Mouse (Mus musculus): Measurements from ENCODE around the gene Serinc2.

DNA sequence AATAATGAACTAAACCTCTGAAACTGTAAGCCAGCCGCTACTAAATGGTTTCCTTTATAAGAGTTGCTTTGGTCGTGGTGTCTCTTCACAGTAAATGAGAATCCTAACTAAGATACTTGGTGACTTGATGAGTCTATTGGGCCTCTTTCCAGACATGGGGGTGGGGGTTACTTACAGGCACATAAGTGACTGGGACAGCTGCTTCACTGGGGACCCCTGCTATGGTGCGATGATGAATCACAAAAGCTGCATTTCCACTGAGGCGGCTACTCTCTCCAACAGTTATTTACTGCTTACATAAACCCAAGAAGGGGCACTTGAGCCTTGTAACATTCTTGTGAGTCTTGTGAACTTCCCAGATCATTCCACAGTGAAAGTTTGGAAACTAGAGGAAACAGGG, 41.4 kb downstream of the Serinc2 start:
- TF ChIP-seq TAL1 (IDR thresholded peaks at IDR 0.05; ENCODE audit: low read length) = no peak
- no peak for TF ChIP-seq GATA1 (IDR thresholded peaks at IDR 0.05; ENCODE audit: low read length)
